Mouse (Mus musculus) thymus, adult 2 months (tissue): ENCODE results near the gene Glt28d2. TPM values are rescaled to one million over a fixed set of nuclear protein-coding genes. Genes with fewer than 3 reads are reported as not detected.
"Not testable (repeated sequence)": the region's sequence is repeated elsewhere in the genome, so short reads cannot be mapped to it uniquely, and the experiment has no call there.

Experiments used
- DNase-seq: peaks from one replicate; pipeline ENCODE4 v3.0.0; 2021
- H3K27ac ChIP-seq: fragments of 200-500 bp; 2 replicates; pipeline ENCODE4 v1.5.1; 2012; ENCODE audit warnings: low read length, control low read depth; ENCODE audit not compliant: control insufficient read depth, insufficient read depth
- H3K27me3 ChIP-seq: fragments of 200-500 bp; 2 replicates; pipeline ENCODE4 v1.6.1; 2012; ENCODE audit warnings: mild to moderate bottlenecking, low read length, moderate library complexity, mixed read lengths; ENCODE audit not compliant: control insufficient read depth, insufficient read depth
- H3K36me3 ChIP-seq: fragments of 200-500 bp; 2 replicates; pipeline ENCODE4 v1.6.1; 2012; ENCODE audit warnings: mild to moderate bottlenecking, low read length, moderate library complexity; ENCODE audit not compliant: control insufficient read depth, insufficient read depth
- H3K4me1 ChIP-seq: fragments of 200-500 bp; replicated peaks from 2 replicates; pipeline ENCODE4 v1.6.1; 2012; ENCODE audit warnings: low read length; ENCODE audit not compliant: control insufficient read depth, insufficient read depth
- H3K4me3 ChIP-seq: fragments of 200-500 bp; 2 replicates; pipeline ENCODE4 v1.5.1; 2012; ENCODE audit warnings: mild to moderate bottlenecking, low read length, control low read depth, moderate library complexity; ENCODE audit not compliant: control insufficient read depth, insufficient read depth
- CTCF ChIP-seq: fragments of 200-500 bp; IDR thresholded peaks from 2 replicates; pipeline ENCODE4 v1.5.1; 2012; ENCODE audit warnings: mild to moderate bottlenecking, control low read depth, low read length, moderate library complexity, borderline replicate concordance; ENCODE audit not compliant: control insufficient read depth, poor library complexity, insufficient read depth; ENCODE audit errors: extremely low read depth
- POLR2A ChIP-seq: fragments of 200-500 bp; IDR thresholded peaks from 2 replicates; pipeline ENCODE4 v1.6.1; 2012; ENCODE audit warnings: mild to moderate bottlenecking, low read length, control low read depth, moderate library complexity; ENCODE audit not compliant: control insufficient read depth, poor library complexity, insufficient read depth; ENCODE audit errors: extremely low read depth
- WGBS: fragments of 180-500 bp; shearing (Covaris S2); methylation state at CpG from one replicate; pipeline ENCODE4 v1.1.7; 2018; 5-methylcytosine and 5-hydroxymethylcytosine counted together
- polyA plus RNA-seq: library from polyadenylated mRNA; depleted of rRNA; stranded (reverse); fragments of >200 nt; gene quantifications from 2 replicates; pipeline ENCODE4 v1.2.3, GENCODE M21; 2012

Gene Glt28d2
- polyA plus RNA-seq, 1 experiment: 0.96 TPM

DNA sequence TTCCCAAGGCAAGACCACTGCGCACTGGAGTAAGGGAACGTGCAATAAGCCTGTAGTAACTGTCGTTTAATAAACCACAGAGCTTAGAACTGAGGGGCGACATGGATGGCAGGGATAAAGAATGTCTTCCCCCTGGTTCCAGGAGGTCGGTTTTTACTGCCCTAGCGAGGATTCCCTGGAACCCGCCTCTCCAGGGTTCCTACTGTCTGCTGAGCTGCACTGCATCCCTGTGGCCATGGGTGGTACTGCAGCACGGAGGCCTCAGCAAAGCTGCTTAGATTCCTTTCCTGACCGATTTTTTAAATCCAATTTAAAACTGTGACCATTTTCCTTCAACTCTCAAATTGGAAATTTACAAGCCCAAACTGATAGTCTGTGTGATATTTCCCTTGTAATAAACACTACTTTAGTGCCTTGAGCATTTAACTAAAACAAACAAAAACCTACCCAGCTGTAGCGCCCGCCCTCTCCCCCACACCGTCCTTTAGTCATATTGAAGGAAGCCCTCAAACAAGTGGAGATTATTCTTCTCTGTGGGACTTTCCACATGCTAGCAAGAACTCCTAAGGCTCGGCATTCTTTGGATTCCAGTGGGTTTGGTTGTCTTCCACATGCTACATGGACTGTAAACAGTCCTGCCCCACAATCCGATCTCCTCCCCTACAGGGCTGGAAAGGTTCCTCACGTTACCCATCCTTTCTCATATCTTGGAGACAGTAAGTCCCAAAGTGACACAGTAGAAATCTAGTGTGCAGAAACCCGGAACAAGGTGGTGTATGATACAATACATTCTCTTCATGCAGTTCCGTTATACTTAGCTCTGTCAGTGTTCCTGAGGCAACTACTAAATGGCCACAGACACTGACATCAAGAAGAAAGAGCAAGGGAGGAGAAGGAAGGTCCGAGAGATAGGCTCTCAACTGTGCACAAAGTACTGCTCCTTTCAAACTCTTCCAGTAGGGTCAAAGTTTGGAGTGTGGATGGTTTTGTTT lies 36.9 kb upstream of the Glt28d2 start:
- peak; percentile 60 for DNase-seq
- no peak overlapping the region for H3K27ac ChIP-seq
- 56% methylated on average over 18 of the region's 18 CpGs for WGBS
- no peaks in the 10 kb centered on the region for H3K36me3 ChIP-seq
- no peak overlapping the region for H3K4me3 ChIP-seq
- H3K4me1 ChIP-seq: no peaks in the 10 kb centered on the region
- TF ChIP-seq POLR2A: no peak
- TF ChIP-seq CTCF: peak; percentile 78; the same call in 1 of the 2 replicates
- H3K27me3 ChIP-seq: no peaks in the 10 kb centered on the region

DNA sequence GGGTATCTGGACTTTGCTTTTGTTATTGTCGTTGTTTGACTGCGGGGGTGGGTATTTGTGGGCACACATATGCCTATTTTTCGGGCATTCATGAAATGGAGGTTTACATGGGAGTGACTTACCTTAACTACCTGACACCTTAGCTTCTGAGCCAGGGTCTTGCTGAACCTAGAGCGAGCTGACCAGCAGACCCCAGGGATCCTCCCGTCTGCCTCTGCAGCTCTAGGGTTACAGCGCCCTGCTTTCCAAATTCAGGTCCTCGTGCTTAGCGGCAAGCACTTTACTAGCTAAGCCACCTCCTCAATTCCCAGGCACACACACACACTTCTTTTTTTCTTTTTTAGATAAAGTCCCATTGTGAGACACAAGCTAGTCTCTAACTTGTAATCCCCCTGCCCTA lies 36.0 kb upstream of the Glt28d2 start:
- DNase-seq: no peak
- no peaks in the 10 kb centered on the region for H3K27me3 ChIP-seq
- no peak overlapping the region for H3K4me3 ChIP-seq
- no peaks in the 10 kb centered on the region for H3K4me1 ChIP-seq
- no peaks in the 10 kb centered on the region for H3K36me3 ChIP-seq
- WGBS: 91% methylated on average over 8 of the region's 8 CpGs
- H3K27ac ChIP-seq: no peak overlapping the region
- TF ChIP-seq CTCF: no peak
- TF ChIP-seq POLR2A: no peak

DNA sequence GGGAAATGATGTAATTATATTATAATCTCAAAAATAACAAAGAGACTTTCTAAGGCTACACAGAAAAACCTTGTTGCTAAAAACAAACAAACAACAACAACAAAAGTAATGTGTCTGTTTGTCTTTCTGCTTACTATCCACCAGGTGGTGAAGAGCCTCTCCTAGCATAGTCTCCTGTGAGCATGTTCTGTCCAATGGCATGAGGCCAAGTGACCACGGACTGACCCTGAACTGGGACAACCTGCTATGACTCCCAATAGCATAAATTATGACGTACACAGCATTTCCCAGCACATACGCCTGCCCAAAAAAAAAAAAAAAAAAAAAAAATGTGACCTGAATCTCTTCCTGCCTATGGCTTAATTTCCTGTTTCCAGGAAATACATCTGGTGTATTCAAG lies 35.0 kb upstream of the Glt28d2 start:
- WGBS: 85% methylated on average over 3 of the region's 3 CpGs
- DNase-seq: no peak
- Histone ChIP-seq H3K27me3 (no peaks in the 10 kb centered on the region), H3K27ac (no peak overlapping the region), H3K4me3 (no peak overlapping the region), H3K36me3 (no peaks in the 10 kb centered on the region), H3K4me1 (no peaks in the 10 kb centered on the region)
- TF ChIP-seq CTCF: no peak
- no peak for TF ChIP-seq POLR2A

DNA sequence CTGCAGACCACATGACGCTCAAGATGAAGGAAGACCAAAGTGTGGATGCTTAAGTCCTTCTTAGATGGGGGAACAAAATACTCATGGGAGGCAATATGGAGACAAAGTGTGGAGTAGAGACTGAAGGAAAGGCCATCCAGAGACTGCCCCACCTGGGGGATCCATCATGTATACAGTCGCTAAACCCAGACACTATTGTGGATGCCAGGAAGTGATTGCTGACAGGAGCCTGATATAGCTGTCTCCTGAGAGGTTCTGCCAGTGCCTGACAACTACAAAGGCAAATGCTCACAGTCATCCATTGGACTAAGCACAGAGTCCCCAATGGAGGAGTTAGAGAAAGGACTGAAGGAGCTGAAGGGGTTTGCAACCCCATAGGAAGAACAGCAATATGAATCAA lies 33.4 kb upstream of the Glt28d2 start:
- not testable (repeated sequence) for H3K4me1 ChIP-seq, DNase-seq, H3K27me3 ChIP-seq, H3K36me3 ChIP-seq, H3K27ac ChIP-seq, H3K4me3 ChIP-seq
- WGBS: 92% methylated on average over 2 of the region's 2 CpGs

DNA sequence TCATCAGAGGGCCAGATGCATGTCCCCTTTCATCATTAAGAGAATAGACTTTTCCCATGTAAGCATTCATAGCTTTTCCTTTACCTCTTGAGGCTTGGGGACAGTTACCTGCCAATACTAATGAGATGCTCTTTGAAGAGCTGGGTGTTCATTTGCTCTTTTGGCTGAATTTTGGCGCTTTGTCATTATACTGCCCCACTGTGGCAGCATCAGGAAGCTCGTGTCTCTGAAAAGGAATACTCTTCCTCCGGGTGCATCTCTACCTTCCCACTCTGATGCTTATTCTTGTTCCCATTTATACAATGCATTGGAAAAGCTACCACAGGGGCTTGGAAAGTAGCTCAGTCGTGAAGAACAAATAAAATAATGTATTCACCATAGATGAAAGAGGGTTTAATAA lies 30.3 kb upstream of the Glt28d2 start:
- Histone ChIP-seq H3K27ac (no peak overlapping the region), H3K27me3 (no peaks in the 10 kb centered on the region), H3K4me1 (no peaks in the 10 kb centered on the region), H3K4me3 (no peak overlapping the region), H3K36me3 (no peaks in the 10 kb centered on the region)
- TF ChIP-seq CTCF (no peak), POLR2A (no peak)
- 11% methylated on average over 4 of the region's 4 CpGs for WGBS
- no peak for DNase-seq

GRCm38 (mm10) chr3:85914806-85915205 lies 27.5 kb upstream of the Glt28d2 start:
- no peak overlapping the region for H3K27ac ChIP-seq
- H3K4me3 ChIP-seq: no peak overlapping the region
- TF ChIP-seq CTCF (no peak), POLR2A (no peak)
- H3K27me3 ChIP-seq: no peaks in the 10 kb centered on the region
- no peaks in the 10 kb centered on the region for H3K36me3 ChIP-seq
- no peaks in the 10 kb centered on the region for H3K4me1 ChIP-seq
- 89% methylated on average over 6 of the region's 6 CpGs for WGBS
- no peak for DNase-seq
